Mouse (Mus musculus): ENCODE results near the gene Lamtor5.

The Lamtor5 gene

DNA sequence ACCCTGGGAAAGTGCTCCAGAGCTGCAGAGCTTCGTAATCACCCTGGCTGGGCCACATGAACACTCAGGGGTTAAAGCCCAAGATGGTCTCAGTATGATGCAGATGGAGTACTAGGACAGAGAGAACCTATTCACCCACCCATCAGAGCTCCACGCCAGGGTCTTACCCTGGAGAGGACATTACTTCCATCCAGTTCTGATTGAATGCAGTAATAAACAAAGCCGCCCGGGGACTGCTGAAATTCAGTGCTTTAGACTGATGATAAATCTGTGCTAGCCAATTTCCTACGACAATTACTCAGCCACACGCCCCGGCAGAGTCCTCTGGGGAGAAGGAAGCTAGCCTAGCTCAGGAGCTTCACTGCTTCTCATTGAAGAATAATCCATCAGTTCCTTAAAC, 21.9 kb upstream of the Lamtor5 start:
- POLR2A ChIA-PET, result interaction anchor here in 1 of 4 experiments (0.5 to 1.4 kb wide), 4 partner anchors 22 to 86 kb away, joined by 3 to 5 read pairs (median 4); partner anchors contain the start of gene Lamtor5
- CTCF ChIA-PET, result interaction anchor here (1.0 to 1.9 kb wide), 6 partner anchors 16 to 215 kb away, joined by 3 to 6 read pairs (median 4); no protein-coding TSS in a partner anchor

GRCm38 (mm10) chr3:107257924-107258323, 20.7 kb upstream of the Lamtor5 start:
- ChIA-PET POLR2A (interaction anchor here in 1 of 4 experiments (1.4 kb wide), 1 partner anchor 21 kb away, joined by 5 read pairs; the partner anchor contains the start of gene Lamtor5), CTCF (interaction anchor here in 1 of 4 experiments (1.7 kb wide), 1 partner anchor 24 kb away, joined by 6 read pairs; no protein-coding TSS in a partner anchor)

DNA sequence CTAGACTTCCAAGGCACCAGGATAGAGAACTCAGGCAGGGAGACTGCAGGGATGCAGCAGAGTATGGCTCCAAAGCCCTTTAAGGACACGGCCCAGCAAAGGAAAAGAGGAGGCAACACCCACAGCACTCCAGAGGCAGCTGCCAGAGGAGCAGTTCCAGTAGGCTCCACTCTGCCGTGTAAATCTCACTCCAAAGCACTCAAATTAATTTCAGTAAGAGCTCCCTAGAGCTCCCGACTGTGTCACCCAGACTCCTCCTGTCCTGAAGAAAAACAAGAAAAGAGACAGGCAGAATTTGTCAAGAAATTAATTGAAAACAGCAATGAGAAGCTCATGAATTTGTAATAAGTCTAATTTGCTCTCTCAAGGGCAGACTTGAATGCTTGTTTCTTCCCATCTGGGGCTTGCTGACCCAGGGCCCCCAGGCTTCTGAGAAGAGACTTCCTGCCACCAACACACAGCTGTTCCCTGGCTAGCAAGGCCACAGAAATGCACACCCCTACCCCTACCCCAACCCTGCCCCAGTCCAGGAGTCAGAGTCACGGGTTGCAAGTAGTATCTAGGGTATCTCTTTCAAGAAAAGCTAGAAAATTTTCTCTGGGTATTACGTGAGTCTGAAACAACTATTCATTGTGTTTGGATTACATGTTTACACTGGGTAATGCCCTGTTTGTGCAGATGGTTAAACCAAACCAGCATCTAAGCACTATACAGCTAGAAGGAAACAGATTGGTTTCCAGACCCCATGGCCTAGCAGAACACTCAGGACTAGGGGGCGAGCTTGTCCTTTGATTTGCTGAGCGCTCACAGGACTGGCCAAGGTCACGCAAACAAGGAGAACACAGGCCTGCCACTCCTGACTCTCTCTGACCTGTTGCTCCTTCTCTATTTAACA, 17.5 kb upstream of the Lamtor5 start:
- ChIA-PET CTCF (interaction anchor here (0.6 to 1.5 kb wide), 6 partner anchors 26 to 211 kb away, joined by 3 to 7 read pairs (median 4); no protein-coding TSS in a partner anchor), POLR2A (interaction anchor here in 3 of 4 experiments (0.5 to 1.3 kb wide), 6 partner anchors 9 to 450 kb away, joined by 3 to 5 read pairs (median 3); partner anchors contain the start of gene Lamtor5 (in 2 of the 3))

GRCm38 (mm10) chr3:107261851-107262165, 16.9 kb upstream of the Lamtor5 start:
- CTCF ChIA-PET, result interaction anchor here in 3 of 4 experiments (0.6 to 1.5 kb wide), 5 partner anchors 27 to 210 kb away, joined by 3 to 7 read pairs (median 4); no protein-coding TSS in a partner anchor
- POLR2A ChIA-PET, result interaction anchor here in 2 of 4 experiments (0.7 to 1.3 kb wide), 3 partner anchors 10 to 52 kb away, joined by 3 to 5 read pairs (median 3); partner anchors contain the start of gene Lamtor5 (in 1 of the 2)

- ChIA-PET POLR2A (interaction anchor here in 1 of 4 experiments (1.9 kb wide), 1 partner anchor 12 kb away, joined by 4 read pairs; the partner anchor contains the start of gene Lamtor5), CTCF (interaction anchor here in 1 of 4 experiments (0.6 kb wide), 1 partner anchor 264 kb away, joined by 3 read pairs; no protein-coding TSS in a partner anchor)
Measured at GRCm38 (mm10) chr3:107266814-107267345, 11.8 kb upstream of the Lamtor5 start.

DNA sequence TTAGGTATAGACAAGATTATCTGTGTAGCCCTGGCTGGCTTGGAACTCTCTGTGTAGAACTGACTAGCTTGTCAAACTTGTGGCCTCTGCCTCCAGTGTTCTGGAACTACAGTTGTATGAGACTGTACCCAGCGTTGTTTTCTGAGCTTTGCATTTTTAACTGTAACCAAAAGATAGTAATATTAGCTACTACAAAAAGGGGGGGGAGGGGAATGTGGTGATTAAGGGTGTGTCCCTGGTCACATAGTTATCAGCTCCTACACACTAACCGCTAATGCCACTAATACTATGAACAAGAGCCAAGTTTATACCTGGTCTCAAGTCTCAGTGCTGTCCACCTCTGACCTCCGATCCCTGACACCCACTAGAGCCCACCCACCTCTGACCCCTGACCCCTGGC, 6.2 kb upstream of the Lamtor5 start:
- ChIA-PET CTCF (interaction anchor here in 2 of 4 experiments (0.6 to 1.0 kb wide), 5 partner anchors 16 to 1205 kb away, joined by 3 to 4 read pairs (median 3); no protein-coding TSS in a partner anchor), POLR2A (no interaction called here)

- ChIA-PET CTCF (interaction anchor here in 1 of 4 experiments (1.4 kb wide), 1 partner anchor 180 kb away, joined by 3 read pairs; no protein-coding TSS in a partner anchor), POLR2A (no interaction called here)
Measured at GRCm38 (mm10) chr3:107273820-107274219, 4.8 kb upstream of the Lamtor5 start.

DNA sequence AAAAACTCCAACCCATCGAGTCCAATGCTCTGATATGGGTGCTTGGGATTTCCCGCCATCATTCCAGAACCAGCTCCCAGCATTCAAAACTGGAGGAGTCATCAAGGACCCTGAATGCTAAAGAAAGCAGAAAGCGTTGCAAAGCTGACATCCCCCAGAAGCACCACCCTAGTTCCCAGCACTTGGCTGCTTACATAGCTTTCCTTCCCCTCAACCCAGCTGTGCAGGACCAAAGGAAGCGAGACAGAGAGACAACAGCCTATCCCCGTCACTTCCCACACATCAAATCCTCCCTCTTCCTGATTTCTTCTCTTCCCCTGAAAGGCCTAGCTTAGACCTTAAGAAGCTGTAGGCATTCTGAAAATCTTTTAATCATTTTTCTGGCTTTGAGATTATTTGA, 3.3 kb upstream of the Lamtor5 start:
- POLR2A ChIA-PET, result interaction anchor here in 1 of 4 experiments (1.3 to 1.5 kb wide), 4 partner anchors 15 to 59 kb away, joined by 3 read pairs; no protein-coding TSS in a partner anchor

GRCm38 (mm10) chr3:107275996-107276395, 2.7 kb upstream of the Lamtor5 start:
- CTCF ChIA-PET, result interaction anchor here in 1 of 4 experiments (0.6 to 1.2 kb wide), 5 partner anchors 42 to 196 kb away, joined by 3 to 10 read pairs (median 4); no protein-coding TSS in a partner anchor
- POLR2A ChIA-PET, result interaction anchor here in 1 of 4 experiments (1.3 to 1.5 kb wide), 4 partner anchors 16 to 59 kb away, joined by 3 read pairs; no protein-coding TSS in a partner anchor

More for the DNA sequence above, 3.3 kb upstream of the Lamtor5 start:
- CTCF ChIA-PET, result interaction anchor here in 2 of 4 experiments (0.7 to 1.4 kb wide), 4 partner anchors 41 to 197 kb away, joined by 3 to 10 read pairs (median 4); no protein-coding TSS in a partner anchor

DNA sequence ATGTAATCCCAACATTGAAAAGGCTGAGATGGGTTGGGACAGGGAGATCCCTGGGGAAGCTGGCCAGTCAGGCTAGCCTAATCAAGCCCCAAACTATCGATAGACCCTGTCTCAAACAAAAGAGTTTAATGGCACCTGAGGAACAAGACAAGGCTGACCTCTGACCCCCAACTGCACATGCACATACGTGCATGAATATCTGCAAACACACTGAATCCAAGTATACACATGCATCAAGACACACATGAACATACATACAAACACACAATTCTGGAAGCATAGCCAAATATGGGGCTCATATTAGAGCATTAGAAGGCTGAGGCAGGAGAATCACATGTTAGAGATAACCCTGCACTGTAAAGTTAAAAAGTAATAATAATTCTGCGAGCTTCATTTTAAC, 2.0 kb upstream of the Lamtor5 start:
- ChIA-PET CTCF (interaction anchor here in 2 of 4 experiments (0.7 to 1.2 kb wide), 4 partner anchors 39 to 186 kb away, joined by 3 to 10 read pairs (median 4); no protein-coding TSS in a partner anchor), POLR2A (interaction anchor here in 2 of 4 experiments (0.8 to 6.5 kb wide), 4 partner anchors 17 to 56 kb away, joined by 3 to 52 read pairs (median 4); partner anchors contain the start of genes Rbm15 (in 1 of the 2) and Slc16a4 (in 1 of the 2))

DNA sequence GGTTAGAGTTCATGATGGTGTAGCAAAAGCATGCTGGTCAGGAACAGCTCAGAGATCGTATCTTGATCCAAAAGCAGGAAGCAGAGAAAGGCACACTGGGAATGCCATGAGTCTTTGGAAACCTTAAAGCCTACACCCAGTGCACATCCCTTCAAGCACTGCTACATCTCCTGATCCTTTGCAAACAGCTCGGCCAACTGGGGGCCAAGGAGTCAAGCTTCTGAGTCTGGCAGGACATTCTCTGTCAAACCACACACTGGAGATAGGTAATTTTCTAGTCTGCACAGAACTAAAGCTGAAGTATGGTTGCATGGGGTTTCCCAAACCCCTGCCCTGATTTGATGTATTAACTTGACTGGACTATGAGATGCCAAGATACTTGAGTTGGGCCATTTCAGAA, 7.5 kb downstream of the Lamtor5 start:
- ChIA-PET POLR2A (interaction anchor here in 1 of 4 experiments (1.0 to 1.7 kb wide), 7 partner anchors 8 to 47 kb away, joined by 3 to 4 read pairs (median 3); partner anchors contain the start of gene Rbm15), CTCF (interaction anchor here in 1 of 4 experiments (0.6 kb wide), 1 partner anchor 265 kb away, joined by 3 read pairs; no protein-coding TSS in a partner anchor)

DNA sequence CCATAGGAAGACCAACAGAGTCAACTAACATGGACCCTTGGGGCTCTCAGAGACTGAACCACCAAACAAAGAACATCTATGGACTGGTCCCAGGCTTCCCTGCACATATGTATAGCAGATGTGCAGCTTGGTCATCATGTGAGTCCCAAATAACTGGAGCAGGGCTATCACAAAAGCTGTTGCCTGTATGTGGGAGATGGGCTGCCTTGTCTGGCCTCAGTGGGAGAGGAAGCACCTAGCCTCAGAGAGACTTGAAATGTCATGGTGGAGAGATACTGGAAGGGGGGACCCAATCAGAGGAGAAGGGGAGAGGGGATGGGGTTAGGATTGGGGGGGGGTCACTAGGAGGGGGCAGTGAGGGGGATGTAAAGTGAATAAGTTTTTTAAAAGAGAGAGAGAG, 8.7 kb downstream of the Lamtor5 start:
- ChIA-PET CTCF (interaction anchor here in 2 of 4 experiments (0.6 to 0.7 kb wide), 3 partner anchors 173 to 263 kb away, joined by 3 to 6 read pairs (median 5); no protein-coding TSS in a partner anchor), POLR2A (interaction anchor here in 1 of 4 experiments (0.6 to 3.7 kb wide), 4 partner anchors 9 to 114 kb away, joined by 3 to 13 read pairs (median 4); partner anchors contain the start of gene Lamtor5)

- ChIA-PET CTCF (interaction anchor here in 3 of 4 experiments (0.6 to 1.0 kb wide), 6 partner anchors 50 to 495 kb away, joined by 3 read pairs; no protein-coding TSS in a partner anchor), POLR2A (interaction anchor here in 2 of 4 experiments (1.3 to 6.7 kb wide), 3 partner anchors 11 to 19 kb away, joined by 3 to 52 read pairs (median 9); partner anchors contain the start of gene Lamtor5 (in 2 of the 2))
Measured at GRCm38 (mm10) chr3:107290764-107291381, 12.2 kb downstream of the Lamtor5 start, which contains the start of gene Slc16a4. TSS of gene Slc16a4 (plus strand) at chr3:107291230.

- CTCF ChIA-PET, result interaction anchor here in 1 of 4 experiments (1.3 kb wide), 1 partner anchor 62 kb away, joined by 4 read pairs; no protein-coding TSS in a partner anchor
Measured at GRCm38 (mm10) chr3:107295672-107296360, 17.2 kb downstream of the Lamtor5 start.

GRCm38 (mm10) chr3:107296917-107297316, 18.3 kb downstream of the Lamtor5 start:
- CTCF ChIA-PET, result interaction anchor here (0.6 to 1.8 kb wide), 12 partner anchors 13 to 615 kb away, joined by 3 to 11 read pairs (median 4); partner anchors contain the start of gene Kcnc4 (in 1 of the 4)

More at GRCm38 (mm10) chr3:107295672-107296360, 17.2 kb downstream of the Lamtor5 start:
- POLR2A ChIA-PET, result interaction anchor here in 3 of 4 experiments (0.7 to 6.7 kb wide), 7 partner anchors 10 to 996 kb away, joined by 3 to 52 read pairs (median 4); partner anchors contain the start of genes Rbm15 (in 2 of the 3) and Lamtor5 (in 1 of the 3)

DNA sequence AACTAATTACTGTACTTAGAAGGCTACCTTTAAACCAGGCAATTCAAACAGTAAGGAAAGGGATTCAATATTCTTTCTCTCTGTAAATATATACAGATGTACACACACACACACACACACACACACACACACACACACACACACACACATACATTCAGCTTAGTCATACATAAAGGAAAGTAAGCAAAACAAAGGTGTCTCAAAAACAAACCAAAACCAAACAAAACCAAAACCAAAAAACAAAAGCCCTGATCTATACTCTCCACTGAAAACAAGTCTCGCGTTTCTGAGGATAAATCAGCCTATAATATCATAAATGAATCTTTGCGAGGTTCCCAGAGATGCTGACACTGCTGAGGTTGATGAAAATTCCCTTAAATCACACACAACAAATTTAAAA, 38.7 kb downstream of the Lamtor5 start:
- ChIA-PET CTCF (no interaction called here), POLR2A (interaction anchor here in 2 of 4 experiments (0.7 to 2.1 kb wide), 3 partner anchors 15 to 23 kb away, joined by 3 to 10 read pairs (median 4); partner anchors contain the start of gene Rbm15 (in 1 of the 2))

More at GRCm38 (mm10) chr3:107296917-107297316, 18.3 kb downstream of the Lamtor5 start:
- POLR2A ChIA-PET, result interaction anchor here (0.6 to 6.7 kb wide), 13 partner anchors 9 to 993 kb away, joined by 3 to 52 read pairs (median 3); partner anchors contain the start of genes Rbm15 (in 3 of the 4) and Lamtor5 (in 1 of the 4)

Data from embryonic stem cell, embryonic (primary cell).